Mouse (Mus musculus): Measurements from ENCODE around the gene Ripor3. TPM values are rescaled to one million over a fixed set of nuclear protein-coding genes. Genes with fewer than 3 reads are reported as not detected.

Gene Ripor3
- polyA plus RNA-seq, 1 experiment, result 2.4 TPM

GRCm38 (mm10) chr2:167944193-167944592, 66.2 kb downstream of the Ripor3 start:
- Histone ChIP-seq H3K4me1 (ENCODE audit: control insufficient read depth, insufficient read depth, low read length) (peaks cover 4% of the 10 kb centered on the region), H3K9ac (ENCODE audit: low read depth, poor library complexity, severe bottlenecking) (no peak overlapping the region), H3K9me3 (replicated peaks; ENCODE audit: control insufficient read depth, insufficient read depth, low read length, poor library complexity, severe bottlenecking) (no peaks in the 10 kb centered on the region), H3K27me3 (ENCODE audit: control insufficient read depth, insufficient read depth, low read length, poor library complexity, severe bottlenecking) (no peaks in the 10 kb centered on the region), H3K4me3 (ENCODE audit: low read depth, low read length) (no peak overlapping the region), H3K36me3 (ENCODE audit: control insufficient read depth, insufficient read depth, low read length, poor library complexity, severe bottlenecking) (no peaks in the 10 kb centered on the region), H3K27ac (ENCODE audit: insufficient read depth, low read length) (no peak overlapping the region)
- TF ChIP-seq EP300 (IDR thresholded peaks at IDR 0.05; ENCODE audit: insufficient read depth, low read depth, low read length) (no peak), POLR2A (IDR thresholded peaks at IDR 0.05; ENCODE audit: insufficient read depth, low read length) (no peak), CTCF (IDR thresholded peaks at IDR 0.05; ENCODE audit: low read depth, low read length) (no peak)

GRCm38 (mm10) chr2:167942926-167943633, 67.3 kb downstream of the Ripor3 start:
- no peaks in the 10 kb centered on the region for H3K27me3 ChIP-seq (ENCODE audit: control insufficient read depth, insufficient read depth, low read length, poor library complexity, severe bottlenecking)
- H3K36me3 ChIP-seq (ENCODE audit: control insufficient read depth, insufficient read depth, low read length, poor library complexity, severe bottlenecking), result no peaks in the 10 kb centered on the region
- H3K4me3 ChIP-seq (ENCODE audit: low read depth, low read length), result no peak overlapping the region
- H3K9ac ChIP-seq (ENCODE audit: low read depth, poor library complexity, severe bottlenecking), result no peak overlapping the region
- H3K27ac ChIP-seq (ENCODE audit: insufficient read depth, low read length), result no peak overlapping the region
- peaks cover 4% of the 10 kb centered on the region for H3K4me1 ChIP-seq (ENCODE audit: control insufficient read depth, insufficient read depth, low read length)
- TF ChIP-seq POLR2A (IDR thresholded peaks at IDR 0.05; ENCODE audit: insufficient read depth, low read length), result no peak
- H3K9me3 ChIP-seq (replicated peaks; ENCODE audit: control insufficient read depth, insufficient read depth, low read length, poor library complexity, severe bottlenecking), result no peaks in the 10 kb centered on the region

GRCm38 (mm10) chr2:167942199-167942925, 68.1 kb downstream of the Ripor3 start:
- TF ChIP-seq POLR2A (IDR thresholded peaks at IDR 0.05; ENCODE audit: insufficient read depth, low read length) (no peak), EP300 (IDR thresholded peaks at IDR 0.05; ENCODE audit: insufficient read depth, low read depth, low read length) (no peak), CTCF (IDR thresholded peaks at IDR 0.05; ENCODE audit: low read depth, low read length) (no peak)
- Histone ChIP-seq H3K4me1 (ENCODE audit: control insufficient read depth, insufficient read depth, low read length) (peaks cover 4% of the 10 kb centered on the region), H3K27ac (ENCODE audit: insufficient read depth, low read length) (no peak overlapping the region)

GRCm38 (mm10) chr2:167941745-167942176, 68.7 kb downstream of the Ripor3 start:
- no peak overlapping the region for H3K4me3 ChIP-seq (ENCODE audit: low read depth, low read length)
- H3K4me1 ChIP-seq (ENCODE audit: control insufficient read depth, insufficient read depth, low read length), result peaks cover 4% of the 10 kb centered on the region
- H3K27me3 ChIP-seq (ENCODE audit: control insufficient read depth, insufficient read depth, low read length, poor library complexity, severe bottlenecking), result no peaks in the 10 kb centered on the region
- H3K9ac ChIP-seq (ENCODE audit: low read depth, poor library complexity, severe bottlenecking), result no peak overlapping the region
- H3K36me3 ChIP-seq (ENCODE audit: control insufficient read depth, insufficient read depth, low read length, poor library complexity, severe bottlenecking), result no peaks in the 10 kb centered on the region
- H3K27ac ChIP-seq (ENCODE audit: insufficient read depth, low read length), result no peak overlapping the region
- no peaks in the 10 kb centered on the region for H3K9me3 ChIP-seq (replicated peaks; ENCODE audit: control insufficient read depth, insufficient read depth, low read length, poor library complexity, severe bottlenecking)
- TF ChIP-seq POLR2A (IDR thresholded peaks at IDR 0.05; ENCODE audit: insufficient read depth, low read length) (no peak), CTCF (IDR thresholded peaks at IDR 0.05; ENCODE audit: low read depth, low read length) (no peak), EP300 (IDR thresholded peaks at IDR 0.05; ENCODE audit: insufficient read depth, low read depth, low read length) (no peak)

More at GRCm38 (mm10) chr2:167942199-167942925, 68.1 kb downstream of the Ripor3 start:
- H3K9me3 ChIP-seq (replicated peaks; ENCODE audit: control insufficient read depth, insufficient read depth, low read length, poor library complexity, severe bottlenecking), result no peaks in the 10 kb centered on the region
- no peak overlapping the region for H3K9ac ChIP-seq (ENCODE audit: low read depth, poor library complexity, severe bottlenecking)
- H3K27me3 ChIP-seq (ENCODE audit: control insufficient read depth, insufficient read depth, low read length, poor library complexity, severe bottlenecking), result no peaks in the 10 kb centered on the region
- no peaks in the 10 kb centered on the region for H3K36me3 ChIP-seq (ENCODE audit: control insufficient read depth, insufficient read depth, low read length, poor library complexity, severe bottlenecking)
- H3K4me3 ChIP-seq (ENCODE audit: low read depth, low read length), result no peak overlapping the region

GRCm38 (mm10) chr2:167941320-167941719, 69.1 kb downstream of the Ripor3 start:
- no peak overlapping the region for H3K9ac ChIP-seq (ENCODE audit: low read depth, poor library complexity, severe bottlenecking)
- no peaks in the 10 kb centered on the region for H3K9me3 ChIP-seq (replicated peaks; ENCODE audit: control insufficient read depth, insufficient read depth, low read length, poor library complexity, severe bottlenecking)
- H3K36me3 ChIP-seq (ENCODE audit: control insufficient read depth, insufficient read depth, low read length, poor library complexity, severe bottlenecking), result no peaks in the 10 kb centered on the region
- no peaks in the 10 kb centered on the region for H3K27me3 ChIP-seq (ENCODE audit: control insufficient read depth, insufficient read depth, low read length, poor library complexity, severe bottlenecking)
- H3K4me3 ChIP-seq (ENCODE audit: low read depth, low read length), result no peak overlapping the region
- H3K4me1 ChIP-seq (ENCODE audit: control insufficient read depth, insufficient read depth, low read length), result peaks cover 4% of the 10 kb centered on the region
- H3K27ac ChIP-seq (ENCODE audit: insufficient read depth, low read length), result no peak overlapping the region
- TF ChIP-seq EP300 (IDR thresholded peaks at IDR 0.05; ENCODE audit: insufficient read depth, low read depth, low read length) (no peak), POLR2A (IDR thresholded peaks at IDR 0.05; ENCODE audit: insufficient read depth, low read length) (no peak), CTCF (IDR thresholded peaks at IDR 0.05; ENCODE audit: low read depth, low read length) (no peak)

- Histone ChIP-seq H3K4me3 (ENCODE audit: low read depth, low read length) (no peak overlapping the region), H3K9ac (ENCODE audit: low read depth, poor library complexity, severe bottlenecking) (no peak overlapping the region), H3K36me3 (ENCODE audit: control insufficient read depth, insufficient read depth, low read length, poor library complexity, severe bottlenecking) (no peaks in the 10 kb centered on the region), H3K27ac (ENCODE audit: insufficient read depth, low read length) (no peak overlapping the region), H3K27me3 (ENCODE audit: control insufficient read depth, insufficient read depth, low read length, poor library complexity, severe bottlenecking) (no peaks in the 10 kb centered on the region), H3K4me1 (ENCODE audit: control insufficient read depth, insufficient read depth, low read length) (peaks cover 4% of the 10 kb centered on the region), H3K9me3 (replicated peaks; ENCODE audit: control insufficient read depth, insufficient read depth, low read length, poor library complexity, severe bottlenecking) (no peaks in the 10 kb centered on the region)
- TF ChIP-seq EP300 (IDR thresholded peaks at IDR 0.05; ENCODE audit: insufficient read depth, low read depth, low read length), result no peak
- no peak for TF ChIP-seq CTCF (IDR thresholded peaks at IDR 0.05; ENCODE audit: low read depth, low read length)
- TF ChIP-seq POLR2A (IDR thresholded peaks at IDR 0.05; ENCODE audit: insufficient read depth, low read length), result no peak
These were observed 69.8 kb downstream of the Ripor3 start for GRCm38 (mm10) chr2:167940636-167941035.
